Mouse (Mus musculus) kidney, adult 2 months (tissue): Measurements from ENCODE around the gene Psmd9.

Experiments
- CTCF ChIP-seq: fragments of 200-500 bp; conservative IDR thresholded peaks from 2 replicates; pipeline ENCODE4 v1.5.1; 2011; ENCODE audit warnings: low read depth, mild to moderate bottlenecking, control low read depth, low read length, moderate library complexity, mixed read lengths; ENCODE audit not compliant: insufficient read depth, insufficient read length
- POLR2A ChIP-seq: fragments of 200-500 bp; IDR thresholded peaks from one replicate; pipeline ENCODE4 v1.6.1; 2011; ENCODE audit warnings: low read depth, low read length, control low read depth

- TF ChIP-seq CTCF (peak; percentile 43; the same call in 1 of the 2 replicates), POLR2A (no peak)
Measured at GRCm38 (mm10) chr5:123296224-123296806, 127.1 kb downstream of the Psmd9 start.
